Mouse (Mus musculus) lung, postnatal 0 days (tissue): ENCODE data around the gene Stn1.

Experiments
- CTCF ChIP-seq: IDR thresholded peaks from 2 replicates; pipeline ENCODE4 v1.5.1; 2016; ENCODE audit warnings: antibody characterized with exemption, mild to moderate bottlenecking
- EP300 ChIP-seq: IDR thresholded peaks from 2 replicates; pipeline ENCODE4 v1.6.1; 2016; ENCODE audit warnings: antibody characterized with exemption, mild to moderate bottlenecking, control low read depth

GRCm38 (mm10) chr19:47464304-47465241 is 72.7 kb downstream of the Stn1 start, which contains the start of gene Sh3pxd2a:
- TF ChIP-seq EP300 (no peak), CTCF (peak; percentile 6; the same call in 1 of the 2 replicates)
